Mouse (Mus musculus): Measurements from ENCODE around the gene Bhlha15. TPM values are rescaled to one million over a fixed set of nuclear protein-coding genes. Genes with fewer than 3 reads are reported as not detected.

Gene Bhlha15
- under 1 TPM; 0.38 to 0.42 TPM for total RNA-seq (2021)

GRCm38 (mm10) chr5:144189950-144190583, at the start of gene Bhlha15:
Gene Bhlha15, plus strand, starts transcription at chr5:144190286.
- intact Hi-C loops (cut with DNase I) = no loop called here
- no peak for DNase-seq

DNA sequence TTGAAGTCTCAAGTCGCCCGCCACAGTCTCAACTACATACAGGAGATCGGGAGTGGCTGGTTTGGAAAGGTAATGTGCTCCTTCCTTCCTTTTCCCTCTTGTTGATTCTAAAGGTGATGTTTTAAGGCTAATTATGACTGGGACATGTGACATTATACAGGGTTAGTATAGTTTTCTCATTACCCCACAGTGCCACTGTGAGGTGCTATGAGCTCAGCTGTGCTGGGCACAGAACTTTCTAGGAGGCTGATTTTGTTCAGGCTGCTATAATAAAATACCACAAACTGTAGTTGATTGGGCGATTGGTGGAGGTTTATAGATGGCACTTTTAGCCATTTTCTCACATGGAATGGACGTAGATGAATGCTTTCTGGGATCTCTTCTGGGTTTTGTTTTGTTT, 46.6 kb upstream of the Bhlha15 start:
- intact Hi-C loops (cut with DNase I) = no loop called here
- DNase-seq = no peak

GRCm38 (mm10) chr5:144146898-144147297, 43.2 kb upstream of the Bhlha15 start:
- no peak for DNase-seq
- intact Hi-C loops (cut with DNase I) = no loop called here

DNA sequence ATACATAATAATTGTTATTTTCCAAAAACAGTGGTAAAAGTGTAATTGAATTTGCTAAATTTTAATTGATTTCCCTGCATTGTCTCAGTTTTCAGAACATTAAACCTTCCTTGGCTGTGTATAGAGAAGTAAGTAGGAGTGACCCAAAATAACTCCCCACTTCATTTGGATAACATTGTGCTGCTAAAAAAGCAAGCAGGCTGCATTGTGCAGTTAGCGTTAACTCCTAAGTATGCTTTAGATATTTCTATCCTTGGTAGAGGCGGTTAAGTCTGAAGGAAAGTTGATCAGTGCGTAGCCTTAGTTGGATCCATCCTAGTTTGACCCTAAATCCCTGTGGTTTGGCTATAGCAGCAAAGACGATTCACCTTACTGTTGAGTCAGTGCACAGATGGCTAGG, 40.6 kb upstream of the Bhlha15 start:
- intact Hi-C loops (cut with DNase I) = no loop called here
- no peak for DNase-seq

GRCm38 (mm10) chr5:144151270-144151669, 38.8 kb upstream of the Bhlha15 start:
- intact Hi-C loops (cut with DNase I) = loop anchor here (5.0 kb wide), 1 partner anchor 109 kb away; no protein-coding TSS in a partner anchor
- no peak for DNase-seq

- intact Hi-C loops (cut with DNase I) = loop anchor here (5.0 kb wide), 1 partner anchor 112 kb away; no protein-coding TSS in a partner anchor
- DNase-seq = peak; percentile 61
These were observed 35.6 kb upstream of the Bhlha15 start for GRCm38 (mm10) chr5:144154528-144154927.

DNA sequence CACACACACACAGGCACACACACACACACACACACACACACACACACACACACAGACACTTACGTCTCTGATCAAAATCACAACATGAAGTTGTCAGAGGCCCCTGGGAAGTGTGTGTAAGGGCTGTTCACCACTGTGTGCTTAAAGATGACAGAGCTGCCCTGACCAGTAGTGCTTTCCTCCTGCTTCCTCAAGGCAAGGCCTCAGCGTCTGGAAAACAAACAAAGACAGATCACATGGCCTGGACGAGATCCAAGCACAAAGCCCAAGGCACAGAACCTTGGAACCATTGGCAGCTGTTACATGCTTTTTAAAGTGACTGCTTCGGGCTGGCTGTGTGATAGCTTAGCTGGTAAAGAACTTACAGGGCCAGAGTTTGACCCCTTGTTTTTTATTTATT, 31.5 kb upstream of the Bhlha15 start:
- DNase-seq = peak; percentile 73
- intact Hi-C loops (cut with DNase I) = no loop called here

DNA sequence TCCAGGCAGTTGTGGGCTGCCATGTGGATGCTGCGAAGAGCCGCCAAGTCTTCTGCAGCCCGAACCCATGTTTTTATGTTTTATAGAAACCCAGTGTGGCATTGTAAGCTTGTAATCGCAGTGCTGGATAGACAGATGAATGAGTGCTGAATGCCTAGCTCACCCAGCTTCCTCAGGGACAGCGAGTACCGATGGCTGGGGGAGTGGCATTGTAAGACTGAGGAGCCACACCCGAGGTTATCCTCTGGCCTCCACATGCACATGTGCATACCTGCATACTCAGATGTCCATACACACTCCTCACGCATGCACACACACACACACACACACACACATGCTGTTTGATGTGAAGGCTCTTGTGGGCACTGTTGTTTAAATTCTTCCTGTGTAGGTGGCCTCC, 30.9 kb upstream of the Bhlha15 start:
- intact Hi-C loops (cut with DNase I) = no loop called here

GRCm38 (mm10) chr5:144162080-144162812, 27.8 kb upstream of the Bhlha15 start:
- no peak for DNase-seq
- intact Hi-C loops (cut with DNase I) = no loop called here

More for the DNA sequence above, 30.9 kb upstream of the Bhlha15 start:
- DNase-seq = no peak

DNA sequence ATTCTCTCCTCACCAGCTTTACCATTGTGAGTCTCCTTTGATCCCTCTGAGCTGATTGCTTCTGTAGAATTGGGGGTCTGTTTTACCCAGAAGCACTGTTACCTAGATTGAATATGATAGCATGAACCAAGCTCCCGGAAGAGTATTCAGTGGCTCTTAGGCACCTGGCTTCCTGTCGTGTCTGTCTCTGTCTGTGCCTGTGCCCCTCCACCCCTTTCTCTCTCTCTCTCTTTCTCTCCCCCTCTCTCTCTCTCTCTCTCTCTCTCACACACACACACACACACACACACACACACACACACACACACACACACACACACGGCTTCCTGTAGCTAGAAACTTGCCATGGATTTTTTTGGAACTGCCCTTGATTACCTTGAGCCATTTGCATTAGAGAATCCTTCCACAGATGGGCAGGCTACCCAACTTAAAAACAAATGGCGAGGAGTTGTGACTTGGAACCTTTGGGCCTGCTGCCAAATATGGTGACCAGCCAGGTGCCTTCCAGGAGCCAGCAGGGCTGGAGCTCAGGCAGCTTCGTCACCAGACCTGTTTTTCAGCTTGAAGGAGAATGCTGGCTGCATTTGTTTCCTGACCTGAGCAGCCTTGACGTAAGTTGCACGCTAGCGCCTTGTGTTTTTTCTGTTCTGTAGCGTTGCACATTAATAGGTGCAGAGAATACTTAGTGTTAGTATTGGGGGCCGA, 27.1 kb upstream of the Bhlha15 start:
- intact Hi-C loops (cut with DNase I) = no loop called here
- no peak for DNase-seq

GRCm38 (mm10) chr5:144165756-144166155, 24.3 kb upstream of the Bhlha15 start:
- intact Hi-C loops (cut with DNase I) = no loop called here
- DNase-seq = no peak

DNA sequence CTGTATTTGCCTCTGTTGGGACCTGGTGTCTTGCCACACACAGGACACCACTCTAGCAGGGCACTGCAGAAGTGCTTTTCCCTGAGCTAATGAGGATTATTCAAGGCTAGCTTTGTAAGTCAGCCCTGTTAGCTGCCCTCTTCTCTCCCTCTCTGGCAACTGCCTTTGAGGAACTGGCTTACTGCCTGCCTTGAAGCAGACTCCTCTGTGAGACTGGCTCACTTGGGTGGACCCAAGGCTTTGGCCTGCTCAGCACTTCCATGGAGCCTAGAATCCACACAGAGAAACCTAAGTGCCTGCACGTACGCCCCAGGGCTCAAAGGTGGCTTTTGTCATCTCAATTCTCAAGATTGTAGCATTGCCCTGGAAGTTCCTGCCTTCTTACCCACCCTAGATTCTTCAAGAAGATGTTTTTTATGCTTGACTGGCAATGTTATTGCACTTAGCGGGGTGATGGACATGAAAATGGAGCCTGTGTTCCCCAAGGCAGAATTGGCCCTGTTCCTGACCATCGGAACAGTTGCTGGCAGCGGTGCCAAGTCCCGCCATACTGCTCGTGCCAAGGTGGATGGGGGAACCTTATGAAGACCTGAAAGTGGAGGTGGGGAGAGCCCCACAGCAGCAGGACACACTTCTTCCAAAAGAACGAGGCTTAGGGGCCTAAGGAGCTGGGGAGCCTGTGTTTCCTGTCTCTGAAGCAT, 20.7 kb upstream of the Bhlha15 start:
- intact Hi-C loops (cut with DNase I) = no loop called here
- DNase-seq = peak; percentile 40

- intact Hi-C loops (cut with DNase I) = no loop called here
- DNase-seq = no peak
These were observed 16.4 kb upstream of the Bhlha15 start for GRCm38 (mm10) chr5:144173648-144174047.

GRCm38 (mm10) chr5:144178216-144178615, 11.9 kb upstream of the Bhlha15 start:
- intact Hi-C loops (cut with DNase I) = no loop called here
- DNase-seq = no peak

DNA sequence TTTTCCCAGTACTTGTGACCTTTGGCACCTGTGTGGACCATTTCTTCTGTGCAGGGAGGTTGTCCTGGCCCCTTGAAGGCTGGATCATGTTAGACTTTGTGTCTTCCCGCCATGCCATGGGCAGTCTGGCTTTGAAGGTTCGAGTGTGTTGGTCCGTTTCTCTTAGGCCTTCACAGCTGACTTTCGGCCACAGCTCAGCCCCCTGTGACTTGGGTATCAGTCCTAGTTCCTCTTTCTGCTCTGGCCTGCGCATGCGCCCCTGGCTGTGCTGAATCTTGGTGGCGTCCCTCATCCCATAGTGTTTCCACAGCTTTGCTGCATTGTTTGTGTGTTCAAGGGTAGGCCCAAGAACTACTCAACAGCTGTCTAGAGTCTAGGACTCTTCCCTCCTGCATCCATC, 8.8 kb upstream of the Bhlha15 start:
- intact Hi-C loops (cut with DNase I) = no loop called here

DNA sequence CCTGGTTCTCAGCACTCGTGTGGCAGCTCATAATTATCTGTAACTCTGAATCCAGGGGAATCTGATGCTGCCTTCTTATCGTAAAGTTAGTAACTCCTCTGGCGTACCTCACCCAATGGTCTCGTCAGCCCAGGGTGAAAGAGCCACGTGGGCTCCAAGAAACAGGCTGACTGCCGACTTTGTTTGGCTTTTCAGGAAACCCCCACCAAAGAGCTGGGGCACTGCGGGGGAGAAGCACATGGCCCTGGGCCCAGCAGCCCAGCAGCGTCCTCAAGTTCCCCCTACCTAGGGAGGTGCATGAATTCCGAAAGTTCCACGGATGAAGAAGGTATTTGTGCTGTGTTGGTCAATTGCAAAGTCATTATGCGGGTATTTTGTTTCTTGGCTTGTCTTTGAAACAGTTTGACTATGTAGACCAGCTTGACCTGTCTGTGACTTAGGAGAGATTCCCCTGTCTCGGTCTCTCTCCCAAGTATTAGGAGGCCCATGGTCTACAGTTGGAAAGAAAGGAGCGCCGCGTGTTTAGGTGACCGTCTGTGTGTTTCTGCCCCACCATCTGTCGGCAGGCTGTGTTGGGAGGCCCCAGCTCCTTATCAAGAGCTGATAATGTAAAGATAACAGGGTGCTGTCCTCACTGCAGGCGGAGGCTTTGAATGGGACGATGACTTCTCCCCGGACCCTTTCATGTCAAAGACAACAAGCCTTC, 7.4 kb upstream of the Bhlha15 start:
- intact Hi-C loops (cut with DNase I) = no loop called here
- DNase-seq = no peak

More for the DNA sequence above, 8.8 kb upstream of the Bhlha15 start:
- no peak for DNase-seq

- DNase-seq = no peak
- intact Hi-C loops (cut with DNase I) = no loop called here
These were observed 6.9 kb upstream of the Bhlha15 start for GRCm38 (mm10) chr5:144183248-144183559.

- intact Hi-C loops (cut with DNase I) = no loop called here
- no peak for DNase-seq
These were observed 6.3 kb upstream of the Bhlha15 start for GRCm38 (mm10) chr5:144183647-144184335.

GRCm38 (mm10) chr5:144184350-144185045, 5.6 kb upstream of the Bhlha15 start:
- no peak for DNase-seq
- intact Hi-C loops (cut with DNase I) = no loop called here

All from left cerebral cortex, postnatal 4 days (tissue).